Mouse (Mus musculus) limb, embryonic 13.5 days (tissue): ENCODE measurements around the gene Hunk. TPM values are rescaled to one million over a fixed set of nuclear protein-coding genes. Genes with fewer than 3 reads are reported as not detected.
A peak's percentile ranks its signal among the peaks of the same experiment; 100 is the strongest.

Experiments
- ATAC-seq: fragments of 200-750 bp; cut with Nextera tagmentation; 2 replicates; pipeline ENCODE4 v1.8.0; 2017; ENCODE audit warnings: low read depth, moderate number of reproducible peaks, moderate TSS enrichment; ENCODE audit not compliant: low FRiP score
- H3K27ac ChIP-seq: fragments of 300-500 bp; sonication (generic); 2 replicates; pipeline ENCODE4 v1.5.1; 2015; ENCODE audit warnings: inconsistent platforms, mild to moderate bottlenecking, moderate library complexity
- H3K27me3 ChIP-seq: fragments of 300-500 bp; sonication (generic); 2 replicates; pipeline ENCODE4 v1.6.1; 2015; ENCODE audit warnings: mild to moderate bottlenecking, inconsistent platforms
- H3K36me3 ChIP-seq: fragments of 300-500 bp; sonication (generic); 2 replicates; pipeline ENCODE4 v1.6.1; 2015; ENCODE audit warnings: inconsistent platforms, mild to moderate bottlenecking, moderate library complexity
- H3K4me1 ChIP-seq: fragments of 300-500 bp; sonication (generic); 2 replicates; pipeline ENCODE4 v1.6.1; 2015; ENCODE audit warnings: inconsistent platforms
- H3K4me2 ChIP-seq: fragments of 300-500 bp; sonication (generic); replicated peaks from 2 replicates; pipeline ENCODE4 v1.6.1; 2015; ENCODE audit warnings: inconsistent platforms, mild to moderate bottlenecking, moderate library complexity
- H3K4me3 ChIP-seq: fragments of 300-500 bp; sonication (generic); 2 replicates; pipeline ENCODE4 v1.5.1; 2015; ENCODE audit warnings: moderate library complexity, mild to moderate bottlenecking, inconsistent platforms
- H3K9ac ChIP-seq: fragments of 300-500 bp; sonication (generic); 2 replicates; pipeline ENCODE4 v1.6.1; 2015; ENCODE audit warnings: mild to moderate bottlenecking, inconsistent platforms
- H3K9me3 ChIP-seq: fragments of 300-500 bp; sonication (generic); 2 replicates; pipeline ENCODE4 v1.6.1; 2016; ENCODE audit warnings: inconsistent platforms
- WGBS: fragments of 180-500 bp; shearing (Covaris S2); methylation state at CpG from one replicate; pipeline ENCODE4 v1.1.7; 2015; 5-methylcytosine and 5-hydroxymethylcytosine counted together
- polyA plus RNA-seq: library from polyadenylated mRNA; unstranded; fragments of >200 nt; fragmentation: Nextera tagmentation; extraction: Ambion mirVana; gene quantifications from 2 replicates; pipeline ENCODE4 v1.2.1, GENCODE M21; 2015

Gene Hunk
- polyA plus RNA-seq, 1 experiment from 2014 or later: 17.9 TPM

- Histone ChIP-seq H3K4me3 (no peak overlapping the region), H3K27me3 (no peaks in the 10 kb centered on the region), H3K27ac (peak overlapping the region; percentile 67), H3K9me3 (no peaks in the 10 kb centered on the region), H3K4me2 (peak overlapping the region; percentile 33), H3K36me3 (peaks cover 8% of the 10 kb centered on the region; the same call in 1 of the 2 replicates), H3K9ac (no peak overlapping the region; the same call in 1 of the 2 replicates), H3K4me1 (peaks cover 85% of the 10 kb centered on the region)
- 7% methylated on average over 7 of the region's 7 CpGs for WGBS
- peak; percentile 22; the same call in 1 of the 2 replicates for ATAC-seq
Measured at GRCm38 (mm10) chr16:90421145-90421544, 35.3 kb downstream of the Hunk start.

DNA sequence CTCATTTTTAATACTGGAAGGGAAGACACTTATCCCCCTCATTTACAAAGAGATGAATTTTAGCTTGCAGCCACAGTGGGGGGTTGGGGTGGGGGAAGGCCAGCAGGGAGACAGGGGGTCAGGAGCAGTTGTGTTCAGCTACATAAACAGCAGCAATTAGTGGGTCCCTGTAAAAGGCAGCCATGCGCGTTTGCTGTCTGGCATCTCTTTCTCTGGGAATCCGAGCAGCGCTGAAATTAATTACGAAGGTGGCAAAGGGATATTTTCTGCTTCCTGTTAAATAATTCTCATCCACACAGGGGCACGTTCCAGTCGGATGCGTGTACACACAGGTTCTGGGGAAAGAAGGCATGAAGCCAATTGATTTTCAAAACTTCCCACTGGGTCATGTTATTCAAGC is 35.7 kb downstream of the Hunk start:
- 7% methylated on average over 8 of the region's 8 CpGs for WGBS

DNA sequence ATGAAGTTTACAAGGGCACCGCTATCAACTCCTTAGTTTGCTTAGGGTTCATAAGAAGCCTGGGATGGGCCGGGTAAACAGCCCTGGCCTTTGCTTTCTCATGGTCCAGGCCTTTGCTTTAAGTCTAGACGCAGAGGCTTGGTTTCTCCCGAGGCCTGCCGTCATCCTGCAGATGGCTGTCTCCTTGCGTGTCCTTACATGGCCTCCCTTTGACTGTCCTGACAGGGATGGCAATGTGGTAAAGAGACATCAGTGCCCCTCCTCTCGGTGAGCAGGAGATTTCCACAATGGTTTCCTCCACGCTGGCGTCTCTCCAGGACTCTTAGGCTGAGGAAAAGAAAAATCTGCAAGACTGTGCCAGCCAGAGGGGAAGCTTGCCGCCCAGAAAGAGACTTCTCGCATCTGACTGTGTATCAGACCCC is 36.3 kb downstream of the Hunk start:
- peak overlapping the region; percentile 33 for H3K4me2 ChIP-seq

More for the DNA sequence above, 35.7 kb downstream of the Hunk start:
- peaks cover 6% of the 10 kb centered on the region; the same call in 1 of the 2 replicates for H3K36me3 ChIP-seq
- H3K9me3 ChIP-seq: no peaks in the 10 kb centered on the region
- no peaks in the 10 kb centered on the region for H3K27me3 ChIP-seq
- H3K4me3 ChIP-seq: no peak overlapping the region
- ATAC-seq: peak; percentile 12; the same call in 1 of the 2 replicates
- peak overlapping the region; percentile 1; the same call in 1 of the 2 replicates for H3K9ac ChIP-seq
- H3K4me2 ChIP-seq: peak overlapping the region; percentile 33
- peaks cover 88% of the 10 kb centered on the region for H3K4me1 ChIP-seq
- H3K27ac ChIP-seq: peak overlapping the region; percentile 67

DNA sequence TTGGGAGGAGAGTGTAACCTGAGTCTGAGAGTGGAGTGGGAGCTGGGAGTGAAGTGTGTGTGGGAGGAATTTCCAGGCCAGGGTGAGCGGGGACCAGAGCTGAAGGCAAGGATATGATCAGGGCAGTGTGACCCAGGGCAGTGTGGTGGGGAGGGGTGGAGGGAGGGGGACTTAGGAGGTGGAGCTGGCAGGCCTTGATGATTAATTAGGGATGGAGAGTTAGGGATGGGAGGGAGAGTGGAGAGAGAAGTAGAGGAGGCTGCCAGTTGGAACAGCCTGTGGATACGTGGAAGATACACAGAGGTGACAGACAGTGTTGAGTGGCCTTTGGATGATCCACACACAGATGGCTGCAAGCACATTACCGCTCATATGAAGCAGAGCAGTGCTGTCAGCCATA is 38.1 kb downstream of the Hunk start:
- Histone ChIP-seq H3K9ac (0 out of 2 replicates have a peak overlapping the region, but pooled peaks have one; percentile 2), H3K9me3 (no peaks in the 10 kb centered on the region), H3K4me2 (no peak overlapping the region), H3K4me1 (peaks cover 78% of the 10 kb centered on the region), H3K4me3 (no peak overlapping the region), H3K27ac (no peak overlapping the region), H3K36me3 (peaks cover 9% of the 10 kb centered on the region; the same call in 1 of the 2 replicates), H3K27me3 (no peaks in the 10 kb centered on the region)
- WGBS: 31% methylated on average over 3 of the region's 3 CpGs
- ATAC-seq: peak; percentile 41; the same call in 1 of the 2 replicates

More for the DNA sequence above, 36.3 kb downstream of the Hunk start:
- 0 out of 2 replicates have a peak overlapping the region, but pooled peaks have one; percentile 1 for H3K9ac ChIP-seq
- 37% methylated on average over 11 of the region's 11 CpGs for WGBS
- H3K4me1 ChIP-seq: peaks cover 88% of the 10 kb centered on the region
- ATAC-seq: no peak
- H3K9me3 ChIP-seq: no peaks in the 10 kb centered on the region
- peaks cover 6% of the 10 kb centered on the region; the same call in 1 of the 2 replicates for H3K36me3 ChIP-seq
- H3K4me3 ChIP-seq: no peak overlapping the region
- no peaks in the 10 kb centered on the region for H3K27me3 ChIP-seq
- H3K27ac ChIP-seq: peak overlapping the region; percentile 67

DNA sequence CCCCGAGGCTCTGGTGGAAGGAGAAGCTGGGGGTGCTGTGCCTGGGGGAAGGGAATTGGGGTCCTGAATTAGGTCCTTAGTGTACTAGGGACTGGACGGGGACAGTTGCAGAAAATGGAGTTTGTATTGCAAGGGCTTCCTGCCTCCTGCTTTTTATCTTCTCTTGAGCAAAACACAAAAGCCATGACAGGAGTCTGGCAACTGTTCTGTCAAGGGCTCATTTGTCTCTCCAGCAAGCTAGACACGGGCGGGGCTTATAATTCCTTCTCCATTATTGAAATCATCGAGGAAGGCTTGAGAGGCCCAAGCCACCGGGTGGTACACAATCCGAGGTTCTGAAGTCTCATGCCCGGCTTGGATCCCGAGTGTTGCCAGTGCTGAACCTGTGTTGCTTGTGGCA is 38.6 kb downstream of the Hunk start:
- Histone ChIP-seq H3K27me3 (no peaks in the 10 kb centered on the region), H3K4me1 (peaks cover 76% of the 10 kb centered on the region), H3K9me3 (no peaks in the 10 kb centered on the region), H3K9ac (no peak overlapping the region), H3K27ac (no peak overlapping the region), H3K4me3 (no peak overlapping the region), H3K36me3 (peaks cover 9% of the 10 kb centered on the region; the same call in 1 of the 2 replicates), H3K4me2 (no peak overlapping the region)
- WGBS: 65% methylated on average over 9 of the region's 9 CpGs
- no peak for ATAC-seq

DNA sequence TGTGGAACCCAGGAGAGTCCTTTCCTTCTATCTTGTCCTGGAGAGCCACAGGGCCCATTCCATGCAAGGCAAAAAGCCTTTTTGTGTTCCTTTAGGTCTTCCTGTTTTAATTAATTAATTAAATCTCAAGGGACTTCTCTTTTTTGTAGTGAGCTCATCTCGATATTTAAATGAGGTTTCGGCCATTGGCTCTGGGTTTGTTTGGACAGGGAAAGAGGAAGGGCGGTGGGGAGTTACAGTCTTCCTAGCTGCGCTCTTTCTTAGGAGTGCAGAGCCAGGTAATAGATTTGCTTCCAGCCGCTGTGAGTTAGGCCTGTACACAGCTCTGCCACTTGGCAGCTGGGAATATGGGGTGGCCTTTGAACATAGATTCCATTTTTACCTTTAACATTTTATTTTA is 40.4 kb downstream of the Hunk start:
- Histone ChIP-seq H3K27me3 (no peaks in the 10 kb centered on the region), H3K4me1 (peaks cover 68% of the 10 kb centered on the region)

DNA sequence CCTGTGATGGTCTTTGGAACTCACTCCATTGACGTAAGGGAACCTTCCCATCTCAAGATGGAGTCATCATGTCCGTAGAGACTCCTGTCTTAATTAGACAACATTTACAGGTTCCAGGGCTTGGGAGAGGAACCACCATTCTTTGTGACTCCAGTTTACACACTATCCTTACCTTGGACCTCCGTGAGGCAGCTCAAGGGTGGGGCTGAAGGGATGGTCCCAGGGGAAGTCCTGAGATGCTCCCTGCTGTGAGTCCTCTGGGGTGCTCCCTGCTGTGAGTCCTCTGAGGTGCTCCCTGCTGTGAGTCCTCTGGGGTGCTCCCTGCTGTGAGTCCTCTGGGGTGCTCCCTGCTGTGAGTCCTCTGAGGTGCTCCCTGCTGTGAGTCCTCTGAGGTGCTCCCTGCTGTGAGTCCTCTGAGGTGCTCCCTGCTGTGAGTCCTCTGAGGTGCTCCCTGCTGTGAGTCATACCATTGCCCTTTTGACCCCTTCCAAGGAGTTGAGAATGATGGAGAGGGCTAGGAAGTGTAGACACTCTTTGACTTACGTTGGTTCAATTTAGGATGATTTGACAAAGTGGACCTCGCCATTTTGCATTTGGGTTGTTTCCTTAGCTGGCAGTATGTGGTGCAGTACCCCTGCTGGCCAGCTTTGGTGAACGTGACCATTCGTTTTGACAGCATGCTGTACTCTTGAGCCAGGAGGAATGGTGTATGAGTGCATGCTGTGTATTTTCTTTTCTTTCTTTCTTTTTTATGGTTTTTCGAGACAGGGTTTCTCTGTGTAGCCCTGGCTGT is 42.2 kb downstream of the Hunk start:
- H3K4me1 ChIP-seq: peaks cover 55% of the 10 kb centered on the region
- H3K4me2 ChIP-seq: no peak overlapping the region
- no peak overlapping the region for H3K27ac ChIP-seq
- no peak overlapping the region for H3K9ac ChIP-seq
- H3K36me3 ChIP-seq: peaks cover 21% of the 10 kb centered on the region
- WGBS: 89% methylated on average over 8 of the region's 8 CpGs
- peaks cover 6% of the 10 kb centered on the region; the same call in 1 of the 2 replicates for H3K9me3 ChIP-seq
- no peak overlapping the region for H3K4me3 ChIP-seq
- ATAC-seq: no peak
- H3K27me3 ChIP-seq: no peaks in the 10 kb centered on the region

More for the DNA sequence above, 40.4 kb downstream of the Hunk start:
- H3K9me3 ChIP-seq: no peaks in the 10 kb centered on the region
- H3K27ac ChIP-seq: no peak overlapping the region
- H3K4me3 ChIP-seq: no peak overlapping the region
- ATAC-seq: no peak
- no peak overlapping the region for H3K4me2 ChIP-seq
- 90% methylated on average over 5 of the region's 5 CpGs for WGBS
- no peak overlapping the region for H3K9ac ChIP-seq
- H3K36me3 ChIP-seq: peaks cover 9% of the 10 kb centered on the region; the same call in 1 of the 2 replicates

DNA sequence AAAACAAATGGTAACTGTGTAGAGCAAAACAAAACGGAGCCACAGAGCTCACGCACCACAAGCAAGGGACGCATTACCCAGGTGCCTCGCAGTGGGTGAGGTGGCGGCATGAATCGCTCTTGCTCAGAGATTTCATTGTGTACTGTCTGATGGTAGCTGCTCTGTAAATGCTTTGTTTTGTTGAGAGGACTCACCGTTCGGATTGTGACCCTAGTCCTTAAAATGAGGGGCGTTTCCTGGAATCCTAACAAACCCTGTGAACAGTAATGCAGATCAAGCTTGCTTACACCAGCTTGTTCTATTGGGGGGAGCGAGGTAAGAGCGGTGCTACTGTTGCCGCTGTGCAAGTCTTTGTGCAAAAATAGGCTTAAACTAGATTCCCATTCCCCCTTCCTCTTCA is 47.7 kb downstream of the Hunk start:
- Histone ChIP-seq H3K36me3 (peaks cover 45% of the 10 kb centered on the region), H3K27me3 (no peaks in the 10 kb centered on the region), H3K9ac (no peak overlapping the region), H3K4me2 (no peak overlapping the region), H3K4me1 (peaks cover 53% of the 10 kb centered on the region), H3K4me3 (no peak overlapping the region), H3K27ac (no peak overlapping the region), H3K9me3 (peaks cover 13% of the 10 kb centered on the region; the same call in 1 of the 2 replicates)
- ATAC-seq: no peak
- 93% methylated on average over 12 of the region's 12 CpGs for whole genome bisulfite sequencing

- no peak overlapping the region for H3K4me3 ChIP-seq
- H3K4me1 ChIP-seq: peaks cover 46% of the 10 kb centered on the region
- 69% methylated on average over 4 of the region's 4 CpGs for WGBS
- H3K4me2 ChIP-seq: no peak overlapping the region
- no peak overlapping the region for H3K9ac ChIP-seq
- H3K9me3 ChIP-seq: peaks cover 13% of the 10 kb centered on the region; the same call in 1 of the 2 replicates
- ATAC-seq: no peak
- H3K36me3 ChIP-seq: peaks cover 62% of the 10 kb centered on the region
- no peak overlapping the region for H3K27ac ChIP-seq
- no peaks in the 10 kb centered on the region for H3K27me3 ChIP-seq
Measured at GRCm38 (mm10) chr16:90435231-90435630, 49.4 kb downstream of the Hunk start.

- H3K9me3 ChIP-seq: peaks cover 13% of the 10 kb centered on the region; the same call in 1 of the 2 replicates
- no peak overlapping the region for H3K4me3 ChIP-seq
- H3K9ac ChIP-seq: no peak overlapping the region
- H3K27ac ChIP-seq: 0 out of 2 replicates have a peak overlapping the region, but pooled peaks have one; percentile 15
- no peak overlapping the region for H3K4me2 ChIP-seq
- no peak for ATAC-seq
- peaks cover 72% of the 10 kb centered on the region for H3K36me3 ChIP-seq
- no peaks in the 10 kb centered on the region for H3K27me3 ChIP-seq
- WGBS: 36% methylated on average over 5 of the region's 5 CpGs
- H3K4me1 ChIP-seq: peaks cover 33% of the 10 kb centered on the region
Measured at GRCm38 (mm10) chr16:90437276-90437675, 51.5 kb downstream of the Hunk start.

- Histone ChIP-seq H3K9ac (no peak overlapping the region), H3K4me2 (no peak overlapping the region), H3K27ac (no peak overlapping the region), H3K36me3 (peaks cover 58% of the 10 kb centered on the region), H3K9me3 (no peaks in the 10 kb centered on the region), H3K27me3 (no peaks in the 10 kb centered on the region), H3K4me3 (no peak overlapping the region), H3K4me1 (peaks cover 51% of the 10 kb centered on the region)
- ATAC-seq: no peak
- WGBS: 91% methylated on average over 6 of the region's 6 CpGs
Measured at GRCm38 (mm10) chr16:90439493-90439892, 53.7 kb downstream of the Hunk start.

- Histone ChIP-seq H3K36me3 (peaks cover 49% of the 10 kb centered on the region), H3K4me1 (peaks cover 48% of the 10 kb centered on the region), H3K9me3 (no peaks in the 10 kb centered on the region), H3K27me3 (no peaks in the 10 kb centered on the region), H3K27ac (no peak overlapping the region), H3K4me3 (no peak overlapping the region), H3K4me2 (no peak overlapping the region), H3K9ac (no peak overlapping the region)
- ATAC-seq: no peak
- WGBS: 88% methylated on average over 10 of the region's 10 CpGs
Measured at GRCm38 (mm10) chr16:90440654-90441053, 54.8 kb downstream of the Hunk start.
